Mouse (Mus musculus): ENCODE results near the gene Ppbp.

The Ppbp gene

DNA sequence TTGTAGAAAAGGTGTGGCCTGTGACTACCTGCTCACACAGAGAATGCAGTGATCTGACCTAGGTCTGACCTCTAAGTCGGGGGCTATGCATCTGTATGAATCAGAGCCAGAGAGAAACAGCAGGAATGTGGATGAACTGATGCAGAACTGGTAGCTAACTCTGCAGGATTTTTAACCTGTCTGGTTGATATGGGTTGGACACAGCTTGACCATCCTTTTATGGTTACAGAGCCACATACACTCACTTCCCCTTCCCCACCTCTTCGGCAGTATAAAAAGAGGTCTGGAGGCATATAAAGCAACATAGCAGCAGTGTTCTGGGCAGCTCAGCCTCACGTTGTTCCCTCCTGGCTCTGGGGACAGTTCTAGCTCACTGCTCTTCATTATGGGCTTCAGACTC, at the start of gene Ppbp:
Ppbp (plus strand) TSS at position 301 of the 400 bp plus-strand sequence.
- DNase-seq (ENCODE audit: low read depth): no peak

GRCm38 (mm10) chr5:90722656-90723055, 45.7 kb upstream of the Ppbp start:
- no peak for DNase-seq (ENCODE audit: low read depth)

DNA sequence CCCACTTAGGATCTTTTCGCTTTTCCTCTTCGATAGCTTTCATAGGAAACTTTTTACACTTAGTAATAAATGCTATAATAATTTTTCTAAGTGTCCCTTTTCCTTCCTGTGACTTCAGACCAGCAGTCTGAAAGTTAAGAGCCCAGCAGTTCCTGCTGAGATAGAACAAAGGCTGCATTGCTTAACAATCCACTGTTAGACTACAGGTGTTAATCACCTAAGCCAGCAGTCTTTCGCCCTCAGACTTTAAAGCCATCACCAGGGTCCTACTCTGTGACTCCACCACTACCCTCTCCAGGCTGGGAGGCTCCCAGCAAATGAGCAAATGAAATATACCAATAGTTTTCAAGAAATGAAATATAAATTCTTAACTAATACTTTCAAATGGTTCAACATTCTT, 40.1 kb upstream of the Ppbp start:
- DNase-seq (ENCODE audit: low read depth): no peak

DNA sequence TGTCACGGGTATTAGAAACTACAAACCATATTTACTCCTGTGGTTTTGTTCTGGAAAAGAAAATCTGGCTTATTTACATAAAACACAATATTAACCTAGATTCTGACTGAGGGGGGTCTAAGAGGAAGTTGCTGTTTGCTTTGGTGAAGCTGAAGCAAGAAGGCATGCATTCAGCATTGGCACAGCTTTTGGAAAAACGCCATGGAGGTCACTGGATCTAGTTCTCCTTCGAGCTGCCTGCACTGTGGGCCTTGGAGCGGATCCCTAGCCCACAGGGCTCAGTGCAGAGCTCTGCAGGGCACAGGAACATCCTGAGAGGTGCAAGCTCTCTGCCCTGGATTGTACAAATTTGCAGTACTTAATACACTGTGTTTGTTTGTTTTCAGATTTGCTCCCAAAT, 36.8 kb upstream of the Ppbp start:
- DNase-seq (ENCODE audit: low read depth): no peak

GRCm38 (mm10) chr5:90742029-90742428, 26.3 kb upstream of the Ppbp start:
- peak; percentile 6 for DNase-seq (ENCODE audit: low read depth)

DNA sequence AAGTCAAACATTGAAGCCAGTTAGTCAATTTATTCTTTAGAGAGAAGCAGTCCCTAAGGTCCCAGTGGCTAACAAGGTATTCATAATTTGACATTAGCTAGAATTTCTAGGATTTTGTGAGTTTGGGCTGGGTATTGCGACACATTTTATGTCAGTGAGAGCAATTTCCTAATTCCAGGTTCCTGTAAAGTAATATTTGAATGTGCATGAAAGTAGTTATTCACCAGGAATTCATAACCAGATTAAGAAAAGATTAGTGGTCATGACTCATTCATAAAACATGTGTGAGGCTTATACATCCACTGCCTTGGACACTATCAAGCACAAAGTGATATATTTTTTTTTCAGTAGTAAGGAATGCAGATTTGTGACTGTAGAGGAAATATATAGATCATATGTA, 14.4 kb upstream of the Ppbp start:
- DNase-seq (ENCODE audit: low read depth): no peak

DNA sequence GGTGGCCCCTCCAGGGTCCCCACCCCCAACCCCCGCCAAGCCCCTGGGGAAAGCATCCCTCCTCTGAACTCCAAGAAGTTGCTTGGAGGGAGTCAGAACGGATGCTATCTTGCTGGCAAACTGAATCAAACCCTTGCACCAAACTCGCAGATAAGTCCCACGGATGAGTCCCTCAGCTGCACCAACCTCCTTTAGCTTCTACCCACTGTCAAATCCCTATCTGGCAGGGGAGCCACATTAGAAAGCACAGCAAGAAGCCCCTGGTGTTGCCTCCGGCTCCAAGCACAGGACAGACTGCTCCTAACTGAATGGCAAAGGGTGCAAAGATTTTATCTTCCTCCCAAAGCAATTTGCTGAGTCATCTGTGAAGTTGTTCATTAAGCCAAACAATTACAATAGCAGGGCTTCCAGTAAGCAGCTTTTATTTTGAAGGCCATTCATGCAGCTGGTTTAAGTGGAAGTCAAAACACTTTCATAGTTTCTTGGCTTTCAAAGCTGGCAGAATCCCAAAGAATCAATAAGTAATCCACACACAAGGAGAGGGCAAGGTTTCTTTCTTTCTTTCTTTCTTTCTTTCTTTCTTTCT, 10.2 kb upstream of the Ppbp start:
- no peak for DNase-seq (ENCODE audit: low read depth)

GRCm38 (mm10) chr5:90759077-90760065, 8.9 kb upstream of the Ppbp start, which contains the start of gene Cxcl5:
Cxcl5 (plus strand) TSS chr5:90759360.
- DNase-seq (ENCODE audit: low read depth): no peak

GRCm38 (mm10) chr5:90760303-90760702, 8.0 kb upstream of the Ppbp start:
- DNase-seq (ENCODE audit: low read depth): no peak

- no peak for DNase-seq (ENCODE audit: low read depth)
These were observed 7.5 kb upstream of the Ppbp start for GRCm38 (mm10) chr5:90760844-90761243.

DNA sequence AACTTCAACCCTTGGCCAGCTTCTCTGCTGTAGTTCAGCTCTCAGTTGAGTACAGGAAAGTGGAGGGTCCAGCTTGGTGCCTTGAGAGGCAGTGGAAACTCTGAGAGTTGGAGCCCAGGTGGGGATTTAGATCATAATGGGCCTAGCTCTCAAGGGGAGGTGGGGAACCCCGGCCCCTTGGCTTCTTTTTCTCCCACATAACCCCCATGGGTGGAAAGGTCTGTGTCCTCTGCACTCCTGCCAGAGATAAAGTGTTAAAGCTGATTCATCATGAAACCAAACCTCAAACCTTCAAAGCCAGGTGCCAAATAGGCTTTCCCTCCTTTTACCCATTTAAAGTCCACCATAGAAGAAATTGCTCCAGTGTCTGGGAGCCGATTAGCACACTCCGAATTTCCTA, 6.5 kb upstream of the Ppbp start:
- DNase-seq (ENCODE audit: low read depth): no peak

- no peak for DNase-seq (ENCODE audit: low read depth)
These were observed 4.2 kb upstream of the Ppbp start for GRCm38 (mm10) chr5:90763912-90764665.

DNA sequence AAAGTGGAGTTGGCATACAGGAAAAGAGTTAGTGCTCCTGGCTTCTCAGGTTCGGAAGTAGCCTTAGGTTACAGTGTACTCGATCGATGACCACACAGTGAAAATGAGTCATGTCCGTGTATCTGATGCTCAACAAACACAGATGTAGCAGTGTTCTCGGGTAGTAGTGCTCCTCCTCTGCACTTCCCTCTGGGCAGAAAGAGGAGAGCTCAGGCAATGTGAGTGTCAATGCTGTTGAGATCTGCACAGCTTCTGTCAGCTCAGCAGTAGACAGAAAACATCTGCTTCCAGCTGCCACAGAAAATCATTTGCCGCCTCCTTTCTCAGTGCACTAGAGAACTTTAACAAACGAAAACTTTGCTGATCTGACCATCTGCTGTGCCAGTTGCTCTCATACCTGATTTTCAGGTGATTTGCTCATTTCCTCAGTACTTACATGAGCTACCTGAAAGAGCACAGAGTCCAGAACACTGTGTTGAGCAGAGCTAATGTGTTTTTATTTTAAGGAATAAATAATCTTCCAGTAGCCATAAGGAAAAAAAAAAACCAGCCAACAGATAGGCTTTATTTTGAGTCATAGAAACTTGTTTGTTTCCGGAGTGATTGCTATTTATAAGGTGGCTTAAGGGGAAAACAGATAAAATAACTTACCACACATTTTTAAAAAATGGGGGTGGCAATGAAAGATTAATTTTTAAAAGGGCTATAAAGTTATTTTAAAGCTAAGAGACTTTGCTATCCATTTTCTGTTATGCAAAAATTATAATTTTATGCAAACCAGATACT, 2.3 kb upstream of the Ppbp start:
- DNase-seq (ENCODE audit: low read depth): no peak

DNA sequence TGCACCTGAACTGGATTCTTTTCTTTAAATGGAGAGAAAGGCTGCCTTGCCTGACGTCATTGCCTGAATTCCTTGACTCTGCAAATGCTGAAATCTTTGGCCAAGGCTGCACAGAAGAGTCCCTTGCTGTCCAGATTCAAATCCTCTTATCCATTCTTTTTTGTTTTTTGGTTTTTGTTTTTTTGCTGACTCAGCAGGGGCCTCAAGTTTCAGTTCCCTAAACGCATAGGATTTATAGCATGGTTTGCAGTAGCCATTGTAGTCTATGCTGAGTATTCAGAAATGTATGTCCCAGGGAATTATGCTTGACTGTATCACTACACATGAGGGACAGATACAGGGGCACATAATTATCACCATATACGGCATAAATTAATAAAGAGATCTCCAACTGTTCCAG, 3.1 kb downstream of the Ppbp start:
- no peak for DNase-seq (ENCODE audit: low read depth)

DNA sequence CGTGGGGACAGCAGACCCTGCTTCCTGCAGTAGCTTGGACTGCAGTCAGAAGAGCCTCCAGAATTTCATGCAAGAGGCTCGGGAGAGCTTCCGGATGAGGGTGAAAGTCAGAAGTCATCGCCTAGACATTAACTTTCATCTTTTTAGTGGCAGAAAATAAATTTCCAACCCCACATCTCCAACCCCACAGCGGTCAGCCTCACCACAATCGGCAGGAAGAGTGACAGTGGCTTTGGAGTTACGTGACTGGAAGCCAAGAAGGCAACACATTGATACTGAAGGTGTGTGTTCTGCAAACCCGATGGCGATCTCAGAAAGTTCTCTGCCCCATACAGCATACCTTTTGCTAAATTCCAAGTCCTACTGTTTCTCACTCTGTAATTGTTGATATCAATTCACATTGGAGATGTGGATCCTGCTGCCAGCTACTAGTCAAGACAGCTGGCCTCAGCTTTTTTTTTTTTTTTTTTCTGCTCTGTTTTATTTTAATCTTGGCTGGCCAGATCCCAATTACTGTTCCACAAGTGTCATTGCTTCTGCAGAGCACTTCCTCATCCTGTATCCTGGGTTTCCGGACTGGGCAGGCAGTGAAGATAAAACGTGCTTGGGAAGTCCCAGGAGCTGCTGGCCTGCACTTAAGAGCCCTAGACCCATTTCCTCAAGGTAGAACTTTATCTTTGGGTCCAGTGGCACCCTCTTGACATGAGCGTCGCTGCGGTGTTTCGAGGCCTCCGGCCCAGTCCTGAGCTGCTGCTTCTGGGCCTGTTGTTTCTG, 3.7 kb downstream of the Ppbp start, which contains the start of gene Pf4:
Pf4 (plus strand) TSS at position 556 of the 774 bp plus-strand sequence.
- DNase-seq (ENCODE audit: low read depth): no peak

- no peak for DNase-seq (ENCODE audit: low read depth)
These were observed 7.2 kb downstream of the Ppbp start for GRCm38 (mm10) chr5:90775562-90775961.

- no peak for DNase-seq (ENCODE audit: low read depth)
These were observed 9.3 kb downstream of the Ppbp start for GRCm38 (mm10) chr5:90777621-90778020.

- DNase-seq (ENCODE audit: low read depth): no peak
These were observed 10.5 kb downstream of the Ppbp start for GRCm38 (mm10) chr5:90778856-90779255.

DNA sequence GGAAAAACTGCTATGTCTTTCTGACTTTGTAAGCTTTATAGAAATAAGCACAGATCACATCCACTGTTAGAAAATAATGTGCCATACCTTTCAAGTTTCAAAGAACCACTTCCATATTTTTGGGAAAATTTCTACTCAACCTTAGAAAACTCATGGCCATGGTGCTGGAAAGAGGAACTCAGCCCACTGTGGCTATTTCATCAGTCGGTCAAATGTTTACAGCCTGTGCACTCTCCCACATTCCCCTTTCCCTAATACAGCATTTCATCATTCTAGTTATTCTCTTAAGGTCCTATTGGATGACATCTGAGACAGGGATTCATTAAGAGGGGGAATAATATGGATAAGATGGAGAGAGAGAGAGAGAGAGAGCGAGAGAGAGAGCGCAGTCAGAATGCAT, 15.4 kb downstream of the Ppbp start:
- DNase-seq (ENCODE audit: low read depth): no peak

DNA sequence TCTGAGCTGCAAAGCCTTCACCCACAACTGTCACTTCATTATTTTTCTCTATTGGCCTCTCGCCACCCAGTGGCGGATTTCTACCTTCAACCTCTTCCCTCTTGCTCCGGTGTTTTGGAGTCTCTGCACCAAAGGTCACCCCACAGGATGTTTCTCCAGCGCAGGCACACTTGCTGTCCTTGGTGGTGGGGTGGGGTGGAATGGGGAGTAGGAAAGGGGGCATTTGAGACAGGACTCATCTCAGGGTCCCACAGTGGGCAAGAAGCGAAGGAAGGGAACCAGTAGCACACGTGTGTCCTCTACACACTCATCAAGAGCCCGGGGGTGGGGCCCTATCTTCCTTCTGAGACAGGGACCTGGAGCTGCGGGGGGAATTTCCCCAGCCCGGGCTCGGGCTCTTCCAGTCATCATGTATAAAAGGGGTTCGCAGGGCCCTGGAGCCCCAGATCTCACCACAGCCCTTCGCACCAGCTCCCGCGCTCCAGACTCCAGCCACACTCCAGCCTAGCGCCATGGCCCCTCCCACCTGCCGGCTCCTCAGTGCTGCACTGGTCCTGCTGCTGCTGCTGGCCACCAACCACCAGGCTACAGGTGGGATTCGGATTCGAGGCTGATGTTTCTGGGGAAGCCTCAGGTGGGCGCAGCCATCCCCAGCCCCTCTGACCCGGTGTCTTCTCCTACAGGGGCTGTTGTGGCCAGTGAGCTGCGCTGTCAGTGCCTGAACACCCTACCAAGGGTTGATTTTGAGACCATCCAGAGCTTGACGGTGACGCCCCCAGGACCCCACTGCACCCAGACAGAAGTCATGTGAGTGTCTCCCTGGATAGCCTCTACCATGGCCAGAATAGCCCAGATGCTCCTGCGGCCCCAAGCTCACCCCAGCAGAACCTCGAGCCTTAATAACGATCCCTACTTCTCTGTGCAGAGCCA, 17.6 kb downstream of the Ppbp start, which contains the start of gene Cxcl3:
Cxcl3 (plus strand) TSS at position 445 of the 930 bp plus-strand sequence.
- no peak for DNase-seq (ENCODE audit: low read depth)

All from naive thymus-derived CD4-positive, alpha-beta T cell, adult 2 months (primary cell).